Mouse (Mus musculus): ENCODE measurements at regions not wholly inside any gene's neighbourhood (a gene's known extent, or its start where the extent isn't known, plus 50 kb on each side); places are given as distances from the start of the nearest gene placed in this dataset.

DNA sequence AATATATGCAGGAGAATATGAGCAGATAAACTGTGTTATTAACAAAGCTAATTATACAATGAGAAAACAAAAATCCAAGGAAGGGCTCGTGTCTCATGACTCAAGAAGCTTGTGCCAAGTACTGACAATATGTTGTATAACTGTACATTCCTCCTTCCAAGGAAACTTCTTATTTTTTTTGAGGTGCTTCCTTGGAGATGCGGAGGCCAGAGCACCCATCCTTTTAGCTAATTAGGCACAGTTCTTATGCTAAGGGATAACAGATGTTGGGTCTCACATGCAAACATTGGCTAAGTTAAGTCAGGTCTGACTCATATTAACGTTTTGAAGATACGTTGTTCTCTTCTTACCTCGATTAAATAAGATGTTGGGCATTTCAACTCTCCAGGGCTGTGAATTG is 426.1 kb downstream of the Adra2a start:
- no peak for DNase-seq (ENCODE audit: low read depth)

DNA sequence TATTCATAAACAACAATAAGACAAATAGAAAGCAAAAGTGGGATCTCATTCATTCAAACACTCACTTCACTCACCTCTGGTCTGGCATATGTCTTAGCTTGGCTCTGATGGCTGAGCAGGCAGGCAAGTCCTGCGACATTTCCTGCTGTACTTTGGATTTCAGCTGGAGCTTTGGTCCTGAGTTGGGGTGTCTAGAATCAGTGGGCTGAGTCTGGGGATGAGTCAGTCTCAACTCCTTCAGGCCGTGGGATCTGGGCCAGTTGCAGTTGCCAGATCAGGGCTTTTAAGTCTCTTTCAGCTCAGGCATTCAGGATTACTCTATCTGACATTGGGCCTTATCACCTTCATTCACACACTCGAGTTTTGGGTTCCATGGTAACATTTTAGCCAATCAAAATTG is 454.1 kb downstream of the Adra2a start:
- no peak for DNase-seq (ENCODE audit: low read depth)

DNA sequence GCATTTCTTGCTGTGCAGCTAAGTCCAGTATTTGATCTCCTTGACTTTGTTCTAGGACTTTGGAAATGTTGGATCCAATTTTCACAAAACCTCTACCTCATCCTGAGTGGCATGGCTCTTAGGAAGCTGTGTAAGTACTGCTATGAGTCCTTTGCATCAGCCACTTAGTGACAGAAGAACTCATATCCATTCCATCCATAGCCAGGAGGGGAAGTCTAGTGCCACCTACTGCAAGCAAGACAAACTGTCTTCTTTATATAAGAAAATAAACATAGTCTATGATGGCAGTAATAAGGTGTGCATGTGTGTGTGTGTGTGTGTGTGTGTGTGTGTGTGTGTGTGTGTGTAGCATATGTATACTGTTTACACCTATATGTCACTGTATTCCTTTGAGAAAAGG is 489.9 kb downstream of the Adra2a start:
- DNase-seq (ENCODE audit: low read depth): no peak

DNA sequence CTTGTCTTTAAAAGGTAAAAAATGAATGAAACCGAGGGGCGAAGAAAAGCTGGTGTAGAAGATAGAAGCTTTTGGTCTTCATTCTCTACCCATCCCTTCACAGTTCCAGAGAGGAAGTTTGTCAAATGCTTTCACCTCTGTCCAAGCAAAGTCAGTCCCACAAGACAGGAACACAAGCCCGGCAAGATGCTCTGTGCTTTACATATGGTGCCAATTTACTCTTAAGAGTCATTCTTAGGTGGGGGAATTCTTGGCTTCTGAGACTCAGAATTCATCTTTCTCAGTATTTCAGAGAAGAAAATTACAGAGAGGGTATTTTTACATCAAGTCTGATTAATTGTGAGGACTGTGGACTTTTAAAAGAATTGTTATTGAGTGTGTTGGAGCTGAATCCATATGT is 511.4 kb downstream of the Adra2a start:
- no peak for DNase-seq (ENCODE audit: low read depth)

DNA sequence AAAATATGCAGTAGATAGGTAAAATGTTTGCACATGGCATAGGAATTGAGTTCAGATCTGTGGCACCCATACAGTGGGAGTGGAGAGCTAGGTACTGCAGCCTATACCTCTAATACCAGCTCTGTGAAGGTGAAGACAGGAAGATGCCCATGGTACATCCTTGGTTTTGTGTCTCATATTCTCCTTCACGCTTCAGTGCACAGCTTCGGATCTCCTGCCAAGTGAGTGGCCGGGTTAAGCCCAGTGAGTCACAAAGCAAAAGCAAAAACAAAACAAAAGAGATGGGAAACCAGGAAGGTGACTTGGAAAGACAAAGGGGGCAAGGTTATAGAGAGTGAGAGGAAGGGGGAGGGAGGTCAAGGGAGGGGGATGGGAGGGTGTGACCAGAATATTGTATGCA is 514.0 kb downstream of the Adra2a start:
- no peak for DNase-seq (ENCODE audit: low read depth)

DNA sequence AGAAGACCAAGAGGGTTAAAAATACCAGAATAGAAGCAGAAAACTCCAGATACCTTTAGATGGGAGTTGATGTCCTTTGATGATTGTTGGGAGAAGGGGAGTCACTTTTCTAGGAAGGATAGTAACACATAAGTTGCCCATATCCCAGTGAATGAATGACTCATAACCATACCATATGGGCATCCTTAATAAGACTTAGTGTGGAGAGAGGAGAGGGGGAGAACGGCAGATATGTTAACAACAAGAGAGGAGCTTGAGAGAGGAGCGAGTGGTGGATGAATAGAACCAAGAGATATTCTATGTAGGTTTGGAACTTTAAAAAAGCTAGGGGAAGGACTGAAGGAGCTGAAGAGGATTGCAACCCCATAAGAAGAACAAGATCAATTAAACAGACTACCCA is 539.6 kb downstream of the Adra2a start:
- no peak for DNase-seq (ENCODE audit: low read depth)

DNA sequence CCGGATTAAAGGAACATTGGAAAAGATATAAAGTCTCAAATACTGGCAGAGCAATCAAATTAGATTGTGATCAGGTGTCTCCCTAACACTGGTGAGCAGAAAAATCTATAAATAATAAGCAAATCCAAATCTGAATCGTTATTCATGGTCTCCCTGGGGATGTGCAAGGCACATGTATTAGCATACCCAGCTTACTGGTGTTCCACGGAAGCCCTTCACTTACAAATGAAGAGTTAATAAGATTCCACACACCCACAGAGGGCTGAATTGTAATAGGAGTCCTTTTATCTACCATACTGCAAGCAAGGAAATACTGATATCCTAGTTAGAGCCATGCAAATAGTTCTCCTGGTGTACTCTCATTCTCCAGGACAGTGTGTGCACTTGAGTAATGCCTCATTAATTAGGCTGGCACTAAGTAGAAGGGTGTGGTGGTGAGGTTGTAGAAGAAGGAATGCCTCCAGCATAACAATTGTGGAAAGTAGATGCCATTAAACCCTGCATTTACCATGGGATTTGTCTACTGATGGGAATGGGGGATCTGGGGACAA is 540.8 kb downstream of the Adra2a start:
- DNase-seq (ENCODE audit: low read depth): no peak

DNA sequence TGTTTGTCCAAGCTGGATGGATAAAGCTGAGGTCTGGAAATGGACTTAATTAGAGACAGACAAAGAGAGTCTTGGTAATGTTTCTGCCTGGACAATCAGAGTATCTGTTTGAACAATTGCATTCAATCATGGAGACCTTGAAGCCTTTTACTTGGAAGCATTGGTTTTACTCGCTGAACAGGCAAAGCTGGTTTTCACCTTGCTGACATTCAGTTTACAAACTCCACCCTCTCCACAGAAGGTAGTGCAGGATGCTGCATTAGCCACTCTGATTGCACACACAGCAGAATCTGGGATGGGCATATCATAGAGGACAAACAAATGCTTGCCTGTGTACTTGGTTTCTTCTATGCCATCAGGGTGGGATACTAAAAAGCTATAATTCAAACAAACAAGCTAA is 541.4 kb downstream of the Adra2a start:
- DNase-seq (ENCODE audit: low read depth): no peak

DNA sequence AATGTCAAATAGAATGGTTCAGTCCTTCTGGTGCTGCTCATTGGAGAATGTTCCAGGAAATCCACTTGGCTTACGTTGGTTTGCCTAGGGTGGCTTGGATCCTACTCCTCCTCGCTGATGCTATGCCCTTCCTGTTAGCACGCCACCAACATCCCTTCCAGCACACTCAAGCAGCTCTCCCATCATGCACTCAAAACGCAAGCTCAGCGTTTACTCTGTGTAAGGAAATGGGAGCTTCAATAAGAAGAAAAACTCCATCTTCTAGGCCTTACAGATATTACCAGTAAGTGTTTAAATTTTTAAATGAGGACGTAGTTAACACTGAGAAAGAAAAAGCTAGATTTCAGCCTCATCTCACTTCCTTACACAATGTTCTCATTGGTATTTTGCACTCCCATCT is 523.7 kb downstream of the Gpam start:
- no peak for DNase-seq (ENCODE audit: low read depth)

DNA sequence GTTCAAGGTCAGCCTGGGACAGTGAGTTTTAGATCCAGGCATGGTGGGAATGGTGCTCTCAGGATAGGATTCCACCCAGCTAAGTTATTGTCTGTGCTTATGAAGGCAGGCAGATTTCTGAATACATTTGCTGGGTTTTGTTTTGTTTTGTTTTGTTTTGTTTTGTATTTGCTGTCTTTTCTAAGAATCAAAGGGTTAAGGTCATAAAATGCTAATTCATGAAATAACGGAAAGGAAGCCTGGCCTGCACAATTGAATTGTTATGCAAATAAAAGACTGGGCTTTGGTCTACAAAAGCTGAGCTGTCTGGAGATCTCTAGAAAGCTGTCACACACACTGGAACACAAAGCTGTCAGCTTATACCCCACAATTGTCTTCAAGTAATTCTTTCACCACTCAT is 521.7 kb downstream of the Gpam start:
- DNase-seq (ENCODE audit: low read depth): no peak

DNA sequence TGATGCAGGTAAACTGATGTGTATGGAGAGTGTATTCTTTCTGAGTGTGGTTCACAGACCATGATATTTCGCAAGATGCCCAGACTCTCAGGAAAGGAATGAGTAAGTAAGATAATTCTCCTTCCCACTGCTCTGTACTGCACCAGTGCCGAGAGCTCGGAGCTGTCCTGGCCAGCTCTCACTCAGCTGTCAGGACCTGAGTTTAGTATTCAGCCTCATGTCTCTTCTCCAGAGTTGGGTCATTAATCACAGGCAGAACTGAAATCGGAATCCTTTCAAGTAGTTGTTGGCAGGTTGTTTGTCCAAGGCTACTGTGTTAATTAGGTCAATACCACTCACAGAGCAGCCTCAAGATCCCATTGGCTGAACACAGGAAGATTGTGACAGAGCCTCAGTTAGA is 510.1 kb downstream of the Gpam start:
- peak; percentile 9 for DNase-seq (ENCODE audit: low read depth)

All from fibroblast of lung, adult 2 months (primary cell).